Mouse (Mus musculus): ENCODE measurements at regions not wholly inside any gene's neighbourhood (a gene's known extent, or its start where the extent isn't known, plus 50 kb on each side); places are given as distances from the start of the nearest gene placed in this dataset.

GRCm38 (mm10) chr4:154782291-154782690, 55.0 kb upstream of the Ttc34 start:
- no peak for DNase-seq (ENCODE audit: low read depth)

GRCm38 (mm10) chr4:154785282-154785987, 51.8 kb upstream of the Ttc34 start:
- DNase-seq (ENCODE audit: low read depth) = no peak

GRCm38 (mm10) chr4:154787190-154787589, 50.1 kb upstream of the Ttc34 start:
- DNase-seq (ENCODE audit: low read depth) = no peak

Data from c-Kit-positive CD71-positive TER-119-negative erythroid progenitor cells, embryonic 14.5 days (primary cell).